Mouse (Mus musculus) spleen, embryonic (tissue): Measurements from ENCODE around the gene Rnf121.

Experiments used
- CTCF ChIA-PET: fragments of 350-600 bp; sonication (Branson Sonifier 250); formaldehyde crosslinking; loops from one replicate; lab custom pipeline; 2022; lab: Charles Lee

Gene Rnf121

GRCm38 (mm10) chr7:102065046-102065891 lies at the start of gene Rnf121, which contains the start of the genes Xndc1 and Xntrpc:
Gene Rnf121 (minus strand): TSS chr7:102065469.
Gene Xndc1 (plus strand): TSS chr7:102065511.
Gene Xntrpc (plus strand): TSS chr7:102065713.
- CTCF ChIA-PET = no interaction called here

GRCm38 (mm10) chr7:102113151-102113729 lies 48.0 kb upstream of the Rnf121 start:
- CTCF ChIA-PET = interaction anchor here (1.0 kb wide), 1 partner anchor 13 kb away, joined by 3 read pairs; no protein-coding TSS in a partner anchor

GRCm38 (mm10) chr7:102109746-102110145 lies 44.5 kb upstream of the Rnf121 start:
- CTCF ChIA-PET = interaction anchor here (0.5 kb wide), 1 partner anchor 349 kb away, joined by 3 read pairs; no protein-coding TSS in a partner anchor

GRCm38 (mm10) chr7:102109171-102109570 lies 43.9 kb upstream of the Rnf121 start, which contains the start of gene Art5:
Gene Art5 (minus strand): TSS chr7:102109489.
- CTCF ChIA-PET = no interaction called here

GRCm38 (mm10) chr7:102108206-102108605 lies 42.9 kb upstream of the Rnf121 start:
- CTCF ChIA-PET = interaction anchor here (0.7 kb wide), 1 partner anchor 182 kb away, joined by 5 read pairs; no protein-coding TSS in a partner anchor

GRCm38 (mm10) chr7:102106700-102107141 lies 41.5 kb upstream of the Rnf121 start:
- CTCF ChIA-PET = interaction anchor here (0.5 kb wide), 1 partner anchor 1161 kb away, joined by 8 read pairs; no protein-coding TSS in a partner anchor

- CTCF ChIA-PET = no interaction called here
Measured at GRCm38 (mm10) chr7:102104126-102104525, 38.9 kb upstream of the Rnf121 start.

GRCm38 (mm10) chr7:102103555-102103954 lies 38.3 kb upstream of the Rnf121 start:
- CTCF ChIA-PET = no interaction called here

GRCm38 (mm10) chr7:102102696-102103095 lies 37.4 kb upstream of the Rnf121 start:
- CTCF ChIA-PET = no interaction called here

- CTCF ChIA-PET = no interaction called here
Measured at GRCm38 (mm10) chr7:102102241-102102640, 37.0 kb upstream of the Rnf121 start.

- CTCF ChIA-PET = no interaction called here
Measured at GRCm38 (mm10) chr7:102101487-102101886, 36.2 kb upstream of the Rnf121 start, which contains the start of gene Art1. Gene Art1 (plus strand): TSS chr7:102101743.

GRCm38 (mm10) chr7:102100868-102101267 lies 35.6 kb upstream of the Rnf121 start:
- CTCF ChIA-PET = interaction anchor here (1.2 kb wide), 1 partner anchor 13 kb away, joined by 3 read pairs; no protein-coding TSS in a partner anchor

- CTCF ChIA-PET = interaction anchor here (1.2 kb wide), 1 partner anchor 14 kb away, joined by 3 read pairs; no protein-coding TSS in a partner anchor
Measured at GRCm38 (mm10) chr7:102099760-102100661, 34.7 kb upstream of the Rnf121 start.

- CTCF ChIA-PET = no interaction called here
Measured at GRCm38 (mm10) chr7:102087336-102087735, 22.1 kb upstream of the Rnf121 start.

GRCm38 (mm10) chr7:102084041-102084696 lies 18.9 kb upstream of the Rnf121 start:
- CTCF ChIA-PET = no interaction called here

- CTCF ChIA-PET = no interaction called here
Measured at GRCm38 (mm10) chr7:102082816-102083215, 17.5 kb upstream of the Rnf121 start, which contains the start of gene Trpc2. Gene Trpc2 (plus strand): TSS chr7:102083116.

GRCm38 (mm10) chr7:102081784-102082183 lies 16.5 kb upstream of the Rnf121 start:
- CTCF ChIA-PET = no interaction called here

GRCm38 (mm10) chr7:102080311-102080710 lies 15.0 kb upstream of the Rnf121 start:
- CTCF ChIA-PET = interaction anchor here (0.6 to 0.7 kb wide), 3 partner anchors 89 to 161 kb away, joined by 11 to 22 read pairs (median 11); no protein-coding TSS in a partner anchor

GRCm38 (mm10) chr7:102078517-102078916 lies 13.2 kb upstream of the Rnf121 start:
- CTCF ChIA-PET = no interaction called here

GRCm38 (mm10) chr7:102076714-102077296 lies 11.5 kb upstream of the Rnf121 start:
- CTCF ChIA-PET = no interaction called here
